Mouse (Mus musculus): Measurements from ENCODE around the gene Tnfrsf14.

- peak; percentile 31; the same call in 1 of the 2 replicates for TF ChIP-seq CTCF (IDR thresholded peaks at IDR 0.05; ENCODE audit: extremely low read depth, insufficient read depth, insufficient read length, insufficient replicate concordance)
- no peak for TF ChIP-seq POLR2A (IDR thresholded peaks at IDR 0.05; ENCODE audit: low read depth, low read length)
Observed at GRCm38 (mm10) chr4:154925413-154925812, 3.0 kb downstream of the Tnfrsf14 start.

All from spleen, adult 2 months (tissue).